Mouse (Mus musculus) midbrain, postnatal 0 days (tissue): ENCODE results near the gene Trim30b. TPM values are rescaled to one million over a fixed set of nuclear protein-coding genes. Genes with fewer than 3 reads are reported as not detected.
A peak's percentile ranks its signal among the peaks of the same experiment; 100 is the strongest.
"Not testable (repeated sequence)": the region's sequence is repeated elsewhere in the genome, so short reads cannot be mapped to it uniquely, and the experiment has no call there.

ENCODE experiments used
- ATAC-seq: fragments of 200-750 bp; cut with Nextera tagmentation; 2 replicates; pipeline ENCODE4 v1.8.0; 2017; ENCODE audit warnings: moderate number of reproducible peaks, mild to moderate bottlenecking, moderate TSS enrichment, moderate library complexity; ENCODE audit not compliant: low FRiP score
- DNase-seq: peaks from one replicate; pipeline ENCODE4 v3.0.0-alpha.2; 2015; ENCODE audit warnings: low spot score
- H3K27ac ChIP-seq: fragments of 300-500 bp; sonication (generic); 2 replicates; pipeline ENCODE4 v1.5.1; 2014; ENCODE audit warnings: low read depth, mild to moderate bottlenecking, low read length, mixed read lengths
- H3K27me3 ChIP-seq: fragments of 300-500 bp; sonication (generic); 2 replicates; pipeline ENCODE4 v1.6.1; 2014; ENCODE audit warnings: low read length, control low read depth, mixed read lengths; ENCODE audit not compliant: insufficient read depth
- H3K36me3 ChIP-seq: fragments of 300-500 bp; sonication (generic); 2 replicates; pipeline ENCODE4 v1.6.1; 2014; ENCODE audit warnings: low read length, control low read depth, mixed read lengths; ENCODE audit not compliant: insufficient read depth
- H3K4me1 ChIP-seq: fragments of 300-500 bp; sonication (generic); 2 replicates; pipeline ENCODE4 v1.6.1; 2014; ENCODE audit warnings: mild to moderate bottlenecking, control low read depth, antibody characterized with exemption, low read length, mixed read lengths; ENCODE audit not compliant: insufficient read depth
- H3K4me2 ChIP-seq: fragments of 300-500 bp; sonication (generic); 2 replicates; pipeline ENCODE4 v1.6.1; 2014; ENCODE audit warnings: low read depth, mild to moderate bottlenecking, low read length, mixed read lengths; ENCODE audit not compliant: poor library complexity, severe bottlenecking
- H3K4me3 ChIP-seq: fragments of 300-500 bp; sonication (generic); 2 replicates; pipeline ENCODE4 v1.5.1; 2014; ENCODE audit warnings: low read depth, mild to moderate bottlenecking, low read length, moderate library complexity
- H3K9ac ChIP-seq: fragments of 300-500 bp; sonication (generic); replicated peaks from 2 replicates; pipeline ENCODE4 v1.6.1; 2014; ENCODE audit warnings: mild to moderate bottlenecking, low read length, moderate library complexity, mixed read lengths; ENCODE audit not compliant: poor library complexity, severe bottlenecking
- H3K9me3 ChIP-seq: fragments of 300-500 bp; sonication (generic); 2 replicates; pipeline ENCODE4 v1.6.1; 2016; ENCODE audit warnings: low read length, control low read depth
- CTCF ChIP-seq: IDR thresholded peaks from 2 replicates; pipeline ENCODE4 v1.5.1; 2016; ENCODE audit warnings: antibody characterized with exemption, mild to moderate bottlenecking
- WGBS: fragments of 180-500 bp; shearing (Covaris S2); extraction: QIAGEN DNeasy Blood & Tissue Kit; methylation state at CpG from one replicate; pipeline ENCODE4 v1.1.7; 2014; 5-methylcytosine and 5-hydroxymethylcytosine counted together
- polyA plus RNA-seq: library from polyadenylated mRNA; unstranded; fragments of >200 nt; fragmentation: Nextera tagmentation; extraction: Ambion mirVana; gene quantifications from 2 replicates; pipeline ENCODE4 v1.2.1, GENCODE M21; 2015
- total RNA-seq: library from RNA; depleted of rRNA; stranded (reverse); fragments of >200 nt; gene quantifications from 2 replicates; pipeline ENCODE4 v1.2.3, GENCODE M21; 2014

Gene Trim30b
- total and polyA plus RNA-seq, 2 experiments from 2014 or later: 0.11 TPM; not detected in 1

DNA sequence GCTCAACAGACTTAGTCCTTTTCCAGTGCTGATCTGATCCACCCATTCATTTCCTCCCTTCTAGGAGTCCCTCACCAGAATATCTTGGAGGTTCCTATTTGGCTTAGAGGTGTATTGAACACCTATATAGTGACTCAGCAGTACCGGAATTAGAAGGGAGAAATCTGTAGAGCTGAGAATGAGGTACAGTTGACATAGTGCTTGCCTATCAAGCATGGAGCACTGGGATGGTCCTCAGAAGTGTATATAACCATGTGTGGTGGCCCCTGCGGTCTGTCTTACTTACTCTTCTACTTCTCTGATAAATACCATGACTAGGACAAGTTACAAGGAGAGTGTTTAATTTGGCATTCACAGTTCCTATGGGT, 16.1 kb downstream of the Trim30b start:
- Histone ChIP-seq H3K27me3 (no peaks in the 10 kb centered on the region), H3K36me3 (no peaks in the 10 kb centered on the region), H3K4me3 (no peak overlapping the region), H3K9ac (no peak overlapping the region), H3K4me2 (no peak overlapping the region), H3K4me1 (no peaks in the 10 kb centered on the region), H3K27ac (no peak overlapping the region), H3K9me3 (no peaks in the 10 kb centered on the region)
- WGBS: 77% methylated on average over 2 of the region's 2 CpGs
- no peak for TF ChIP-seq CTCF
- DNase-seq (no peak), ATAC-seq (no peak)

DNA sequence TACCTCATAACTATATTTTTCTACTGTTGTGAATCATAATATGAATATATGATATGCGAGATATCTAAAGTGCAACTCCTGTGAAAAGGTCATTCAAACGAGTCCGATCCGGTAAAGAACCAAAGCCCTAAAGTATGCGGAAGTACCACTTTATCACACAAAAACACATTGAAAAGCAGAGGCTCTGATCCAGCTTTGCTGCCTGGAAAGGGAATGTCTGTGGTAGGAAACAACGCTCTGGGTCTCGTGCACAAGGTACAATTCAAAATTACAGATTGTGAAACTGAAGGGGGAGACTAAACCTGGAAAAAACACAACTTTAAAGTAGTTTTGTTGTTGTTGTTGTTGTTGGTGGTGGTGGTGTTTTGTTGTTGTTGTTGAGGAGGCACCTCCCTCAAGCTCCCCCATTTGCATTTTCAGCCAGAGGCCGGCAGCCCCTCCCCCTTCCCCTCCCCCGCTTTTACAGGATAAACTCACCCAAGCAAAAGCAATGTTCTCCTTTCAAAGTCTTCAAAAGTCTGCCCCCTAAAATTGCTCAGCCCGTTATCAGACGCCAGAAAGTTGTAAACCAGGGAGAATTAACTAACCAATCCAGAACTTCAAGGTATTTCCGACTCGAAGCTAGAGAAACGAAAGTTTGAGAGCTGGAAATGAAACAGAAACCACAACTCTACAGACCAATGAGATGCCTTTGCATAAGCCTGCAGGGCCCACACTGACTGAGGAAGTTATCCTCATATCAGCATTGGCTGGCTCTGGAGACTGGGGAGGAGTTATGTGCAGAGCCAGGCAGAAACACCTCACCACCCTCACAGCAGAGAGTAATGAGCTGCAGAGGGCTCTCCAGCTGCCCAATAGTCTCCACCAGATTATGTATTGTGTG, 16.7 kb downstream of the Trim30b start, which contains the start of gene Trim12c:
Trim12c (minus strand) TSS at position 646 of the 883 bp plus-strand sequence.
- 8% methylated on average over 14 of the region's 14 CpGs for WGBS
- Histone ChIP-seq H3K4me1 (no peaks in the 10 kb centered on the region), H3K4me3 (peak within 1 kb of the TSS; percentile 15; the same call in 1 of the 2 replicates), H3K36me3 (no peaks in the 10 kb centered on the region), H3K27ac (no peak within 1 kb of the TSS), H3K9me3 (no peaks in the 10 kb centered on the region), H3K4me2 (peak within 1 kb of the TSS; percentile 10), H3K27me3 (no peaks in the 10 kb centered on the region), H3K9ac (no peak within 1 kb of the TSS)
- DNase-seq (peak; percentile 62), ATAC-seq (peak; percentile 87)
- no peak for TF ChIP-seq CTCF

DNA sequence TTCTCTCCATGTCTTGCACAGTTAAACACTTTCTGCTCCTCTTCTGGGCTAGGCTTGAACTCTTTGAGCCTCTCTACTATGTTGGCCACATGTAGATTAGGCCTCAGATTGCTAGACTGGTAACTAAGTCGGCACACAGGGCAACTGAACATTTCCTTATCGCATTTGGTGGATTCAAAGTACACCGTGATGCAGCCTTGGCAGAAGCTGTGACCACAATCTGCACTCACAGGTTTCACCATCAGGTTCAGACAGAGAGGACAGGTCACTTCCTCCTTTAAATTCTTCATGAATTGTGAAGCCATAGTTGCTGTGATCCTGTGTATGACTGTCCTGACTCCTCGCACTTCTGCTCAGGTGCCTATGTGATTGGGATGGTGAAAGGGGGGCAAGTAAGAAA, 21.6 kb downstream of the Trim30b start:
- H3K9me3 ChIP-seq, DNase-seq, H3K4me2 ChIP-seq, H3K4me3 ChIP-seq, H3K36me3 ChIP-seq, H3K27ac ChIP-seq, ATAC-seq, H3K27me3 ChIP-seq, H3K4me1 ChIP-seq, H3K9ac ChIP-seq: not testable (repeated sequence)
- WGBS: 87% methylated on average over 4 of the region's 4 CpGs

DNA sequence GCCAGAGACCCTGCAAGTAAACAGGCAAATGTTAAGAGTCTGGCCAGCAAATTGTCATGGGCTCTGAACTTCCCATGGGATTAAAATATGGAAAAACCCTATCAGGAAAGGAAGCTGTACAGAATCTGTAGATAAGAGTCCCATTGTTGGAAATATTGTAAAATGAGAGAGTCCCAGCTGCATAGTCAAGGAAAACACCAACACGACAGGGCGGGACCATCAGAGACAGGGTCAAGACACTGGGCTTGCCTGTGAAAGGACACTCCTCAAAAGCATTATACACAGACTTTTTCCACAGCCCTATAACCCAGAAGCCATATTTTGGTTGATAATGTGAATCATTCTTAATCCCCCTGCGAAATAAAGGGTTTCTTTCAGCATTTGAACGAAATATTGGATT, 28.9 kb downstream of the Trim30b start:
- H3K9ac ChIP-seq, ATAC-seq, H3K36me3 ChIP-seq, H3K9me3 ChIP-seq, DNase-seq, H3K27ac ChIP-seq, H3K4me3 ChIP-seq, H3K4me1 ChIP-seq, H3K4me2 ChIP-seq, H3K27me3 ChIP-seq: not testable (repeated sequence)
- WGBS: 92% methylated on average over 2 of the region's 4 CpGs

DNA sequence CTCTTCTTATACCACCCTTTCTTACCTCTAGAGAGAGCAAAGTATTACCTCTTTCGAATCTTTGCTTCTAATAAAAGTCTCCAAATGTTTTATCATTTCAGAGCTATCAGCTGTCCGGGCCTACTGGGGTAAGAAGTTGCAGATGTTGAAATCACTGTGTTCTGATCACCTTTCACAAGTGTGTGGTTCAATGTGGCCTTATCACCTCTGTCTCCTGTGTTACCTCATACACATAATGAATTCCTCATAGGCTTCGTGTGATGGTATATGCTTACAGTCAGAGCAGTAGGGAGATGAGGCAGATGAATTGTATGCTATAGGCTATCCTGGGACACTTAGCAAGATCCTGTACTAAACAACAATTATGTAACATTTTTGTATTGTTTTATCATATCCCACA, 34.1 kb downstream of the Trim30b start:
- H3K27ac ChIP-seq, H3K9ac ChIP-seq, H3K4me2 ChIP-seq, H3K27me3 ChIP-seq, ATAC-seq, H3K4me1 ChIP-seq, DNase-seq, H3K9me3 ChIP-seq, H3K36me3 ChIP-seq, H3K4me3 ChIP-seq: not testable (repeated sequence)
- WGBS: 84% methylated on average over 3 of the region's 3 CpGs

DNA sequence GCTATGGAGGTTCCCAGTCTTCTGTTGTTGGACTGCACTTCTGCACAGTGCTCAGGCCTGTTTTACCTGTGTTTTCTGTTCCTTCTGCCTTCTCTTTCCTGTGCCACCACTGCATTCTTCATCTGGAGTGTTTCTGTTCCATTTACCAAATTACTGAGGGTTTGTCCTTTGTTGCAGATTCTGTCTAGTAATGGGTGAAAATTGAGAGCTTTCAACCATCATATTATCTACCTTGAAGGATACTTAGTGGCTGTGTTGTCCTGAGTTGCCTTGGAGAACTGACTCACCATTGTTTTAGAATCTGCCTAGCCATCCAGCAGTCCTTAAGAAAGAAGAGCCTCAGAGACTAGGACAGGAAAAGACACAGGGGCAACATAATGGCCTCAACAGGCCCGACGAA, 40.5 kb downstream of the Trim30b start, which contains the start of gene Trim34b:
Trim34b (plus strand) TSS at position 301 of the 400 bp plus-strand sequence.
- H3K4me1 ChIP-seq, H3K9ac ChIP-seq, H3K27me3 ChIP-seq, DNase-seq, H3K4me3 ChIP-seq, H3K9me3 ChIP-seq, H3K36me3 ChIP-seq, H3K4me2 ChIP-seq, ATAC-seq, H3K27ac ChIP-seq: not testable (repeated sequence)
- WGBS: 88% methylated on average over 2 of the region's 2 CpGs
